Mouse (Mus musculus) hematopoietic stem cell, adult 5-6 weeks (primary cell): ENCODE measurements around the gene Tex2. TPM values are rescaled to one million over a fixed set of nuclear protein-coding genes. Genes with fewer than 3 reads are reported as not detected.
"Not testable (repeated sequence)": the region's sequence is repeated elsewhere in the genome, so short reads cannot be mapped to it uniquely, and the experiment has no call there.

Source experiments
- ATAC-seq, 2 experiments: fragments of 125-278 bp in 1 of 2; replicated peaks in 1 of 2; 2 replicates each; pipeline ENCODE4 v1.8.0; 2016 to 2017; ENCODE audit warnings: inconsistent platforms in 2 of 2, mild to moderate bottlenecking in 2 of 2, moderate number of reproducible peaks in 2 of 2, low read depth in 1 of 2, moderate TSS enrichment in 1 of 2; ENCODE audit not compliant: low FRiP score in 2 of 2, poor library complexity in 2 of 2, severe bottlenecking in 2 of 2, insufficient read depth in 1 of 2, low TSS enrichment in 1 of 2
- total RNA-seq: library from RNA; stranded (forward); fragments of 172-1452, 232-1000 nt; gene quantifications from 2 replicates; pipeline ENCODE4 v1.2.3, GENCODE M21; 2017

Tex2 gene
- total RNA-seq, 1 experiment from 2014 or later, result 28.1 TPM

GRCm38 (mm10) chr11:106504129-106504528 lies 109.1 kb downstream of the Tex2 start:
- no peak for ATAC-seq

- no peak for ATAC-seq
Observed at GRCm38 (mm10) chr11:106503425-106503717, 109.9 kb downstream of the Tex2 start.

- ATAC-seq, result no peak
Observed at GRCm38 (mm10) chr11:106502631-106503424, 110.4 kb downstream of the Tex2 start.

GRCm38 (mm10) chr11:106502159-106502505 lies 111.1 kb downstream of the Tex2 start:
- ATAC-seq, result no peak

- peak in 1 of 2 experiments; percentile 40; a peak in 2 of 4 replicates for ATAC-seq
Observed at GRCm38 (mm10) chr11:106501308-106502158, 111.7 kb downstream of the Tex2 start.

GRCm38 (mm10) chr11:106500393-106501307 lies 112.6 kb downstream of the Tex2 start:
- ATAC-seq, result peak; percentile 94 to 96

GRCm38 (mm10) chr11:106498739-106499379 lies 114.4 kb downstream of the Tex2 start:
- ATAC-seq, result no peak

- ATAC-seq, result no peak
Observed at GRCm38 (mm10) chr11:106497926-106498325, 115.3 kb downstream of the Tex2 start.

- ATAC-seq, result not testable (repeated sequence)
Observed at GRCm38 (mm10) chr11:106497009-106497408, 116.2 kb downstream of the Tex2 start.

GRCm38 (mm10) chr11:106492984-106493669 lies 120.1 kb downstream of the Tex2 start:
- ATAC-seq, result no peak

- ATAC-seq, result peak; percentile 33 to 40; a peak in 2 of 4 replicates
Observed at GRCm38 (mm10) chr11:106491393-106491792, 121.8 kb downstream of the Tex2 start.

GRCm38 (mm10) chr11:106490600-106490999 lies 122.6 kb downstream of the Tex2 start:
- not testable (repeated sequence) for ATAC-seq

- ATAC-seq, result peak in 1 of 2 experiments; percentile 9; a peak in 1 of 4 replicates
Observed at GRCm38 (mm10) chr11:106490057-106490456, 123.2 kb downstream of the Tex2 start.

GRCm38 (mm10) chr11:106489036-106489693 lies 124.1 kb downstream of the Tex2 start:
- no peak for ATAC-seq

- peak; percentile 40 to 44 for ATAC-seq
Observed at GRCm38 (mm10) chr11:106488126-106488561, 125.1 kb downstream of the Tex2 start.

GRCm38 (mm10) chr11:106487733-106488115 lies 125.5 kb downstream of the Tex2 start, which contains the start of gene Ern1:
TSS of gene Ern1 (minus strand) at chr11:106487852.
- peak; percentile 93 to 95 for ATAC-seq
